Mouse (Mus musculus): Measurements from ENCODE around the gene Uggt2. TPM values are rescaled to one million over a fixed set of nuclear protein-coding genes. Genes with fewer than 3 reads are reported as not detected.

Uggt2 gene
- total RNA-seq, 2 experiments from 2014 or later, result 6.5 to 7.5 TPM

- intact Hi-C loops (cut with DNase I), result loop anchor here (5.0 kb wide), 1 partner anchor 72 kb away; no protein-coding TSS in a partner anchor
- no peak for DNase-seq
Measured at GRCm38 (mm10) chr14:118984161-118984560, 115.1 kb downstream of the Uggt2 start.

GRCm38 (mm10) chr14:118983396-118983795, 115.8 kb downstream of the Uggt2 start:
- intact Hi-C loops (cut with DNase I), result loop anchor here (5.0 kb wide), 1 partner anchor 71 kb away; no protein-coding TSS in a partner anchor
- DNase-seq, result no peak

GRCm38 (mm10) chr14:118982429-118983045, 116.7 kb downstream of the Uggt2 start:
- intact Hi-C loops (cut with DNase I), result loop anchor here (5.0 kb wide), 1 partner anchor 70 kb away; no protein-coding TSS in a partner anchor
- peak; percentile 25 to 39 for DNase-seq

- intact Hi-C loops (cut with DNase I), result loop anchor here (5.0 kb wide), 1 partner anchor 70 kb away; no protein-coding TSS in a partner anchor
- peak in 1 of 2 experiments; percentile 14 for DNase-seq
Measured at GRCm38 (mm10) chr14:118981711-118982428, 117.4 kb downstream of the Uggt2 start.

GRCm38 (mm10) chr14:118980890-118981289, 118.3 kb downstream of the Uggt2 start:
- intact Hi-C loops (cut with DNase I), result loop anchor here (5.0 kb wide), 1 partner anchor 69 kb away; no protein-coding TSS in a partner anchor
- DNase-seq, result no peak

- no peak for DNase-seq
- intact Hi-C loops (cut with DNase I), result loop anchor here (5.0 kb wide), 1 partner anchor 68 kb away; no protein-coding TSS in a partner anchor
Measured at GRCm38 (mm10) chr14:118980358-118980757, 118.9 kb downstream of the Uggt2 start.

GRCm38 (mm10) chr14:118979571-118980325, 119.5 kb downstream of the Uggt2 start:
- intact Hi-C loops (cut with DNase I), result loop anchor here (5.0 kb wide), 1 partner anchor 67 kb away; no protein-coding TSS in a partner anchor
- DNase-seq, result no peak

- intact Hi-C loops (cut with DNase I), result no loop called here
- DNase-seq, result no peak
Measured at GRCm38 (mm10) chr14:118977136-118977816, 122.0 kb downstream of the Uggt2 start.

- no peak for DNase-seq
- intact Hi-C loops (cut with DNase I), result no loop called here
Measured at GRCm38 (mm10) chr14:118972268-118972667, 127.0 kb downstream of the Uggt2 start.

- intact Hi-C loops (cut with DNase I), result no loop called here
- DNase-seq, result no peak
Measured at GRCm38 (mm10) chr14:118967646-118968045, 131.6 kb downstream of the Uggt2 start.

- intact Hi-C loops (cut with DNase I), result no loop called here
Measured at GRCm38 (mm10) chr14:118965356-118966000, 133.8 kb downstream of the Uggt2 start.

GRCm38 (mm10) chr14:118958010-118958409, 141.2 kb downstream of the Uggt2 start:
- intact Hi-C loops (cut with DNase I), result no loop called here
- no peak for DNase-seq

More at GRCm38 (mm10) chr14:118965356-118966000, 133.8 kb downstream of the Uggt2 start:
- no peak for DNase-seq

GRCm38 (mm10) chr14:118951912-118952583, 147.2 kb downstream of the Uggt2 start:
- intact Hi-C loops (cut with DNase I), result no loop called here
- no peak for DNase-seq

- DNase-seq, result no peak
- intact Hi-C loops (cut with DNase I), result loop anchor here (5.0 kb wide), 1 partner anchor 37 kb away; no protein-coding TSS in a partner anchor
Measured at GRCm38 (mm10) chr14:118948841-118949240, 150.4 kb downstream of the Uggt2 start.

GRCm38 (mm10) chr14:118944702-118945101, 154.5 kb downstream of the Uggt2 start:
- DNase-seq, result no peak
- intact Hi-C loops (cut with DNase I), result loop anchor here (5.0 kb wide), 1 partner anchor 32 kb away; no protein-coding TSS in a partner anchor

- intact Hi-C loops (cut with DNase I), result no loop called here
- DNase-seq, result no peak
Measured at GRCm38 (mm10) chr14:118942076-118942475, 157.2 kb downstream of the Uggt2 start.

GRCm38 (mm10) chr14:118940796-118941495, 158.3 kb downstream of the Uggt2 start:
- no peak for DNase-seq
- intact Hi-C loops (cut with DNase I), result no loop called here

GRCm38 (mm10) chr14:118938551-118938950, 160.7 kb downstream of the Uggt2 start:
- intact Hi-C loops (cut with DNase I), result no loop called here
- DNase-seq, result peak; percentile 39 to 44
